Mouse (Mus musculus): ENCODE measurements at regions not wholly inside any gene's neighbourhood (a gene's known extent, or its start where the extent isn't known, plus 50 kb on each side); places are given as distances from the start of the nearest gene placed in this dataset.

GRCm38 (mm10) chr11:28697644-28698480 lies 113.7 kb upstream of the Ccdc85a start:
- Histone ChIP-seq H3K9ac (replicated peaks; ENCODE audit: low read depth, low read length) (no peak overlapping the region), H3K4me1 (ENCODE audit: control insufficient read depth, insufficient read depth) (peaks cover 24% of the 10 kb centered on the region), H3K4me2 (ENCODE audit: low read depth, low read length) (no peak overlapping the region), H3K36me3 (replicated peaks; ENCODE audit: control insufficient read depth, insufficient read depth, low read length) (no peaks in the 10 kb centered on the region), H3K27me3 (ENCODE audit: control insufficient read depth, insufficient read depth, low read length) (no peaks in the 10 kb centered on the region), H3K27ac (ENCODE audit: low read depth) (no peak overlapping the region), H3K9me3 (replicated peaks; ENCODE audit: control insufficient read depth, low read length) (no peaks in the 10 kb centered on the region), H3K4me3 (ENCODE audit: low read depth, low read length) (no peak overlapping the region)
- TF ChIP-seq EP300 (IDR thresholded peaks at IDR 0.05; ENCODE audit: low read depth) (no peak), CTCF (IDR thresholded peaks at IDR 0.05; ENCODE audit: low read depth) (no peak)
- WGBS, result 39% methylated on average over 8 of the region's 8 CpGs
- DNase-seq (ENCODE audit: low spot score) (no peak), ATAC-seq (ENCODE audit: insufficient read depth, low read depth) (no peak)

GRCm38 (mm10) chr11:28695031-28695430 lies 110.9 kb upstream of the Ccdc85a start:
- H3K4me2 ChIP-seq (ENCODE audit: low read depth, low read length), result no peak overlapping the region
- no peak overlapping the region for H3K27ac ChIP-seq (ENCODE audit: low read depth)
- H3K9me3 ChIP-seq (replicated peaks; ENCODE audit: control insufficient read depth, low read length), result no peaks in the 10 kb centered on the region
- DNase-seq (ENCODE audit: low spot score) (peak; percentile 10), ATAC-seq (ENCODE audit: insufficient read depth, low read depth) (peak; percentile 28; the same call in 1 of the 2 replicates)
- no peaks in the 10 kb centered on the region for H3K27me3 ChIP-seq (ENCODE audit: control insufficient read depth, insufficient read depth, low read length)
- H3K9ac ChIP-seq (replicated peaks; ENCODE audit: low read depth, low read length), result no peak overlapping the region
- H3K4me1 ChIP-seq (ENCODE audit: control insufficient read depth, insufficient read depth), result peaks cover 27% of the 10 kb centered on the region
- 32% methylated on average over 3 of the region's 3 CpGs for WGBS
- TF ChIP-seq CTCF (IDR thresholded peaks at IDR 0.05; ENCODE audit: low read depth), result no peak
- no peak for TF ChIP-seq EP300 (IDR thresholded peaks at IDR 0.05; ENCODE audit: low read depth)
- no peaks in the 10 kb centered on the region for H3K36me3 ChIP-seq (replicated peaks; ENCODE audit: control insufficient read depth, insufficient read depth, low read length)
- H3K4me3 ChIP-seq (ENCODE audit: low read depth, low read length), result no peak overlapping the region

GRCm38 (mm10) chr11:28693303-28693702 lies 109.2 kb upstream of the Ccdc85a start:
- 19% methylated on average over 1 of the region's 1 CpGs for WGBS
- ATAC-seq (ENCODE audit: insufficient read depth, low read depth), result no peak
- H3K27ac ChIP-seq (ENCODE audit: low read depth), result peak overlapping the region; percentile 11; the same call in 1 of the 2 replicates

GRCm38 (mm10) chr11:28692263-28693194 lies 108.4 kb upstream of the Ccdc85a start:
- TF ChIP-seq CTCF (IDR thresholded peaks at IDR 0.05; ENCODE audit: low read depth), result no peak
- 0 out of 2 replicates have a peak, but pooled peaks have one; percentile 25 for TF ChIP-seq EP300 (IDR thresholded peaks at IDR 0.05; ENCODE audit: low read depth)
- Histone ChIP-seq H3K4me1 (ENCODE audit: control insufficient read depth, insufficient read depth) (peaks cover 27% of the 10 kb centered on the region), H3K9ac (replicated peaks; ENCODE audit: low read depth, low read length) (no peak overlapping the region), H3K4me3 (ENCODE audit: low read depth, low read length) (no peak overlapping the region), H3K27me3 (ENCODE audit: control insufficient read depth, insufficient read depth, low read length) (no peaks in the 10 kb centered on the region), H3K36me3 (replicated peaks; ENCODE audit: control insufficient read depth, insufficient read depth, low read length) (no peaks in the 10 kb centered on the region), H3K4me2 (ENCODE audit: low read depth, low read length) (no peak overlapping the region), H3K27ac (ENCODE audit: low read depth) (peak overlapping the region; percentile 67), H3K9me3 (replicated peaks; ENCODE audit: control insufficient read depth, low read length) (no peaks in the 10 kb centered on the region)
- DNase-seq (ENCODE audit: low spot score), result peak; percentile 36
- 22% methylated on average over 3 of the region's 3 CpGs for WGBS
- peak; percentile 69; the same call in 1 of the 2 replicates for ATAC-seq (ENCODE audit: insufficient read depth, low read depth)

More at GRCm38 (mm10) chr11:28693303-28693702, 109.2 kb upstream of the Ccdc85a start:
- H3K27me3 ChIP-seq (ENCODE audit: control insufficient read depth, insufficient read depth, low read length), result no peaks in the 10 kb centered on the region
- TF ChIP-seq CTCF (IDR thresholded peaks at IDR 0.05; ENCODE audit: low read depth), result no peak
- H3K4me1 ChIP-seq (ENCODE audit: control insufficient read depth, insufficient read depth), result peaks cover 27% of the 10 kb centered on the region
- DNase-seq (ENCODE audit: low spot score), result no peak
- H3K9ac ChIP-seq (replicated peaks; ENCODE audit: low read depth, low read length), result no peak overlapping the region
- H3K4me3 ChIP-seq (ENCODE audit: low read depth, low read length), result no peak overlapping the region
- no peaks in the 10 kb centered on the region for H3K9me3 ChIP-seq (replicated peaks; ENCODE audit: control insufficient read depth, low read length)
- no peak overlapping the region for H3K4me2 ChIP-seq (ENCODE audit: low read depth, low read length)
- no peaks in the 10 kb centered on the region for H3K36me3 ChIP-seq (replicated peaks; ENCODE audit: control insufficient read depth, insufficient read depth, low read length)

- Histone ChIP-seq H3K36me3 (replicated peaks; ENCODE audit: control insufficient read depth, insufficient read depth, low read length) (no peaks in the 10 kb centered on the region), H3K27ac (ENCODE audit: low read depth) (no peak overlapping the region), H3K4me1 (ENCODE audit: control insufficient read depth, insufficient read depth) (0 out of 2 replicates have a peak, but pooled peaks cover 10% of the 10 kb centered on the region), H3K9me3 (replicated peaks; ENCODE audit: control insufficient read depth, low read length) (no peaks in the 10 kb centered on the region), H3K4me3 (ENCODE audit: low read depth, low read length) (no peak overlapping the region), H3K9ac (replicated peaks; ENCODE audit: low read depth, low read length) (no peak overlapping the region), H3K27me3 (ENCODE audit: control insufficient read depth, insufficient read depth, low read length) (no peaks in the 10 kb centered on the region), H3K4me2 (ENCODE audit: low read depth, low read length) (no peak overlapping the region)
- WGBS, result 32% methylated on average over 1 of the region's 1 CpGs
- TF ChIP-seq CTCF (IDR thresholded peaks at IDR 0.05; ENCODE audit: low read depth) (no peak), EP300 (IDR thresholded peaks at IDR 0.05; ENCODE audit: low read depth) (no peak)
- ATAC-seq (ENCODE audit: insufficient read depth, low read depth), result no peak
- DNase-seq (ENCODE audit: low spot score), result no peak
Observed at GRCm38 (mm10) chr11:28688436-28688835, 104.3 kb upstream of the Ccdc85a start.

All from heart, postnatal 0 days (tissue).